Mouse (Mus musculus) lung, postnatal 25 days (tissue): ENCODE data around the gene Zranb1.

Experiments
- DNase-seq: peaks from one replicate; pipeline ENCODE4 v3.0.0; 2022; ENCODE audit warnings: low spot score

Zranb1 gene

DNA sequence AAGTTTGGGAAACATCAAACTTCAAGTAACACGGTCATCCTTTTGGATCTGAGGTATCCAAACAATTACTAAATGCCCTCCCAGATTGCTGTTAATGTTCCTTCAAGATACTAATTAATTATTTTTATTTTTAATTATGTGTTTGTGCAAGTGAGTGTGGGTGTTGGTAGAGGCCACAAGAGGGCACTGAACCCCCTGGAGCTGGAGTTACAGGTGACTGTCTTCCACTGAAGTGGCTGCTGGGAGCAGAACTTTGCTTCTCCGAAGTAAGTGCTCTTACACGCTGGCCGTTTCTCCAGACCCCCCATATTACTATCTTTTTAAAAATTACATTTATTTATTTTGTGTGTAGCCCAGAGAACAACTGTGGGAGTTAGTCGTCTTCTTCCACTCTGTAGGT is 887 bp upstream of the Zranb1 start:
- DNase-seq: no peak

DNA sequence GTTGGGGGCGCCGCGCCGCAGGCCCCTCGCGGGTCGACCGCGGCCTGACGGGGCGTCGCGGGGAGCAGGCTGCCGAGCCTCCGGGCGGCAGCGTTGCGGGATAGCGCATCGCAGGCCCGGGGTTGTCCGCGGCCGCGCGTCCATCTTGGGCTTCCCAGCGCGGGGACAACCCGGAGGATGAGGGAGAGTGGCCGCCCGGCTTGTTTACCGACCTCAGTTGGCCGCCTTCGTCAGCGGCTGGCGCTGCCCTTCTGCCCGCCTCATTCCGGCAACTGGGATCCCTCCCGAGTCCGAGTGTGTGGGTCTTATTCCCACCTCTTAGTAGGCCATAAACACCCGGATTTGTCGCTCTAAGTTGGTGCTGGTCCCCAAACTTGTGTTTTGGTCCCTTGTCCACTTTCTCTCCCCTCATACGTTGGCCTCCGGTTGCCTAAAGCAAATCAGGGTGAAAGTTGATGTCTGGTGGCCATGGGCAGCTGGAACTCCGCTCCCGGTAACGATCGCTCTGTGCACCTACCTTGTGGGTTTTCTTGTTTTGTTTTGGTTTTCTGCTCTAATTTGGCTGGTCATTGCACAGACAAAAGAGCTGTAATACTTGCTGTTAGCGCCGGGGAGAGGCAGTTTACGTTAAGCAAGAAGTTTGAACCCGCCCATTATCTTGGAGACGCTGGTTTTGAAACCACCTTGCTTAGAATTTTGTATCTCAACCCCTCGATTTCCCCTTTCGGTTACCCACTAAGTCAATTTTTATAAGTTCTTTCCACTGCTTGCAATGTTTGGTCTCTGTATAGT is 814 bp downstream of the Zranb1 start:
- DNase-seq: peak; percentile 41

DNA sequence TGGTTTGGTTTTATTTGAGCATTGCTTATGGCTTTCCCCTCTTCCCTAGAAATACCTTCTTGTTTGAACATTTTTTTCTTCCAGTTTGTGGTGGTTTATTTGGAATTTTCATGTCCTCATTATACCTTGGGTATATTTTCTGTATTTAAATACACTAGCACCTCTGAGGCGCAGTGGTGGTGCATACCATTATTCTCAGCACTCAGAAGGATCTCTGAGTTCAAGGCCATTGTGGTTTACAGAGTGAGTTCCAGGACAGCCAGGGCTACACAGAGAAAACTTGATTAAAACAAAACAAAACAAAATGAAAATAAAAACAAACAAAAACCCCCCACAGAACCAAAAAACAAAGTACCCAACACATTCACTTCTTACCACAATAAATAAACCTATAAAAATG is 2.4 kb downstream of the Zranb1 start:
- no peak for DNase-seq

DNA sequence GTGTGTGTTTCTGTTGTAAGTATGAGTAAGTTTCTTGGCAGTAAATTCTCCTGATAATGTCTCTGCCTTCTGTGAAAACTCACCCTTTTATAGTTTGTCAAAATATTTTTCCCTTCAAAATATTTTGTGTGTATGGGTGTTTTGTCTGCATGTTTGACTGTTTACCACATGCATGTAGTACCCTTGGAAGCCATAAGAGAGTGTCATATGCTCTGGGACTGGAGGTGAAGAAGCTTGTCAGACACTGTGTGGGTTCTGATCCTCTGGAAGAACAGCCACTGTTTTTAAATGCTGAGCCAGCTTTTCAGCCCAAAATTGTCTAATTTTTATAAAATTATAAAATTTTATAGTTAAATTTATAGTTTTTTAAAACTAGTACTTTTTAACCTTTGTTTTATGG is 3.8 kb downstream of the Zranb1 start:
- DNase-seq: no peak

DNA sequence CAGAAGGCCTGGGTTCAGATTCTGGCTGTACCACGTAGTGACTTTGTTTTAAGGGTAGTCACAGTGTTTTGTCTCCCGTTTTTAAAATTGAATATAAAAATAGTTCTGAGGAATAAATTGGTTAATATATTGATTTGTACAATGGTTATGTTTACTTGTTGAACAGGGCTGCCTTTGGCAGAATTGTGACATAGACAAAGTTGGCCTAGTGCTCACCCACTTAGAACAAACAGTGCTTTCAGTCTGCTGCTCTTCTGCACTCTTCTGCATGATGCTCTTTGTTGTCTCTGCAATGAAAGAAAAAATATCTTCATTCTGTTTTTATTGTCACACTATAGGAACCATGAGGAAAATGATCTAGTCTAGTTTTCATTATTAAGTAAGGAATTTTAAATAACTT is 8.2 kb downstream of the Zranb1 start:
- DNase-seq: no peak

DNA sequence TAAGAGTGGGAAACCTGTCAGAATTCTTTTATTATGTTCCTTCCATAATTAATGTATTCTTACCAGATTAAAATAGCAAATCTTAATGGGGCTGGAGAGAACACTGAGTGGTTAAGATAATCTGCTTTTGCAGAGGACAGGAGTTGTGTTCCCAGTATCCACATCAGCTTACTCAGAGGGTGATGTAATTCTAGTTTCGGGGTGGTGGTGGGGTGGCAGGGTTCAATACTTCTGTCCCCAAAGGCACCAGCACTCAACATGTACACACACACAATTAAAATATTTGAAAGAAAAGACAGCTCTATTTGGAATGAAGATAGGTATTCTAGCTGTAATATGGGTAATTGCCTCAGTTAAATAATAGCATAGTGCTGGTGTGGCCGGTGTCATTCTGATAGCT is 9.6 kb downstream of the Zranb1 start:
- no peak for DNase-seq

DNA sequence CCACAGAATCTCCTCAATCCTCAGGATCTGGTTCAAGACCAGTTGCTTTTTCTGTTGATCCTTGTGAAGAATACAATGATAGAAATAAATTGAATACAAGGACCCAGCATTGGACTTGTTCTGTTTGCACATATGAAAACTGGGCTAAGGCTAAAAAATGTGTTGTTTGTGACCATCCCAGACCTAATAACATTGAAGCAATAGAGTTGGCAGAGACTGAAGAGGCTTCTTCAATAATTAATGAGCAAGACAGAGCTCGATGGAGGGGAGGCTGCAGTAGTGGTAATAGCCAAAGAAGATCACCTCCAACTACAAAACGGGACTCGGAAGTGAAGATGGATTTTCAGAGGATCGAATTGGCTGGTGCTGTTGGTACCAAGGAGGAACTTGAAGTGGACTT is 19.0 kb downstream of the Zranb1 start:
- no peak for DNase-seq

DNA sequence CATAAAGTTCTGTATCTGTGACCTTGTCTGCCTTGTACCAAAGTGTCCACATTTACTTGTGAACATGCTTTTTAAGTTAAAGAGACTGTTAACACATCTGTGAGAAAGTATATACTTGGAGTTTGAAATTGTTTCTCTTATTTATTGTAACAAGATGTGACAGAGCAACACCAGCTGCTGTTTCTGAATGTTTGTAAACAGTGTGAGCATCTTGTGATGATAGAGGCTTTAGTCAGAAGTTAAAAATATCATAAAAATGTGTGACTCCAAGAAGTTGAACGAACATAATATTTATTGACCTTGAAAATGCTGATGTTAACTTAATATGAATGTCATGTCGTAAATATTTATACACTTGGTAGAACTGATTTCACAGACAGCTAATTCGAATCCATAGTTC is 19.7 kb downstream of the Zranb1 start:
- peak; percentile 10 for DNase-seq

DNA sequence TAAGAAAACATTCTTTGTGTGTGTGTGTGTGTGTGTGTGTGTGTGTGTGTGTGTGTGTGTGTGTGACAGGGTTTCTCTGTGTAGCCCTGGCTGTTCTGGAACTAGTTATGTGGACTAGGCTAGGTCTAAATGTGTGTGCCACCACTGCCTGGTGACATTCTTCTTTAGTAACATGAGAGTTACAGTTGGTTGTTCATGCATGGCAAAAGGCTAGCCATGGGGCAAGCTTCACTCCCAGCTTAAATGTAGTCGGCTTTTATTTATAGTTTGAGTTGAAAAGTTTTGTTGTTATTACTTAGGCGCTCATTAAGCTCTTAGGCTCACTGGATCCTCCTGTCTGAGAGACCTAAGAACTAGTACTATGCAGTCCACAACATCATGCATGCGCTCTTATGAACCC is 33.5 kb downstream of the Zranb1 start:
- DNase-seq: no peak

DNA sequence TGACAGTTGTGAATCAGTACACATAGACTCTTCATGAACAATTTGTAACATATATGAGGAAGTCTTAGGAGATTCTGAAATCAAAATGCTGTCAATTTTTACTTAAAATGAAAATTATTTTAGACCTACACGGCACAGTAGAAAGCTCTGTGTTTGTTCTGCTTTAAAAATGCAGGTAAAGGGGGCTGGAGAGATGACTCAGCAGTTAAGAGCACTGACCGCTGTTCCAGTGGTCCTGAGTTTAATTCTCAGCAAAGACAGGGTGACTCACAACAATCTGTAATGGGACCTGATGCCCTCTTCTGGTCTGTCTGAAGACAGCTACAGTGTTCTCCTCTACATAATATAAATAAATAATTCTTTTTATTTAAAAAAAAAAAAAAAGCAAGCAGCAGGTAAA is 34.8 kb downstream of the Zranb1 start:
- DNase-seq: no peak

DNA sequence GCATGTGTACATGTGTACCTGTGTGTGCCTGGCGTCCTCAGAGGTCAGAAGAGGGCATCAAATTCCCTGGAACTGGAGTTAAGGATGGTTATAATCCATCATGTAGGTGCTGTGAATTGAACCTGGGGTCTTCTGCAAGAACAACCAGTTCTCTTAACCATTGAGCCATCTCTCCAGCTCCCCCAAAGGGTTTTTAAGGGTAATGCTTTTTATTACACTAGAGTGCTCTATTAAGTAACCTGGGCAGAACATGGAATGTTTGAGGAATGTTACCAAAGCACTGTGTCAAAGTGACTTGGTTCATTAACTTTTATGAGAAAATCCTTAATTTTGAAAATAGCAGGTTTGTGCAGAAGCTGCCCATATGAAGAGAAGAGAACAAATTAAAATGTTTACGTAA is 41.1 kb downstream of the Zranb1 start:
- no peak for DNase-seq

DNA sequence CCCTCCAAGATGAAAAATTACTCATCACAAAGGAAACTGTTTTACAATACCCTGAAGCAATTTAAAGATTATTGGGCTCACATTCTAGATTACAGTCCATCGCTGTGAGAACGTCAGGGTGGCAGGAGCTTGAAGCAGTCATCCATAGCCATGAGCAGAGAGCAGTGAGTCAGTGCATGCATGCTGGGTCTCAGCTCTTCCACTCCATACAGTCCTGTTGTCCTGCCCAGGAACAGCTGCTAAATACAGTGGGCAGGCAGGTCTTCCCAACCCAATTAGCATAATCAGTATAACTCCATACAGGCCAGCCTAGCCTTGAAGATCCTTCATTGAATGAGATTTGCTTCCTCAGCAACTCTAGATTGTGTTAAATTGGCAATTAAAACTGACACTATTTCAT is 45.1 kb downstream of the Zranb1 start:
- no peak for DNase-seq

DNA sequence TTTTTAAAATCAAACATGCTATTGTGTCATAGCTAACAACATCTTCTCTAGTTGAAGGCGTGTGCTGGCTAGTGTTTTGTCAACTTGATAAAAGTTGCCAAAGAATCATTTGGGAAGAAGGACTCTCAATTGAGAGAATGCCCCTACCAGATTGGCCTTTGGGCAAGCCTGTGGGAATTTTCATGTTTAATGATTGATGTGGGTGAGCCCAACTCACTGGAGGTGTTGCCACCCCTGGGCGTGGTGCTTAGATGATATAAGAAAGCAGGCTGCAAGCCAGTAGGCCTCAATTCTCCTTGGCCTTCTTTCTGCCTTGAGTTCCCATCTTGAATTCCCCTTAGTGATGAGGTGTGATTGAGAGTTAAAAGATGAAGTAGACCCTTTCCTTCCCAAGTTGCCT is 47.0 kb downstream of the Zranb1 start:
- DNase-seq: no peak

DNA sequence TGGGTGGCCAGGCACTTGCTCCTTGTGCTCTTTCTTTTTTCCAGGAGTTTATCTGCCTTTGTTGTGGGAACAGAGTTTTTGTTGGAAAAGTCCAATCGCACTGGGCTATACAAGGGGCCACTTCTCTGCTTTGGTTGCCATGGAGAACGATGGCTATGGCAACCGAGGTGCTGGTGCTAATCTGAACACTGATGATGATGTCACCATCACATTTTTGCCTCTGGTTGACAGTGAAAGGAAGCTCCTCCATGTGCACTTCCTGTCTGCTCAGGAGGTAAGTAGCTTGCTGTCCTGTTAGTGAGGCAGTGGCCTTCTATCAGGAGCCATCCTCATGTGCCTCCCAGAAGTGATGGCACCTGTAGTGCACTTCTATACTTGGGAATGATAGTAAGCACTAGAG is 51.7 kb downstream of the Zranb1 start:
- DNase-seq: no peak

DNA sequence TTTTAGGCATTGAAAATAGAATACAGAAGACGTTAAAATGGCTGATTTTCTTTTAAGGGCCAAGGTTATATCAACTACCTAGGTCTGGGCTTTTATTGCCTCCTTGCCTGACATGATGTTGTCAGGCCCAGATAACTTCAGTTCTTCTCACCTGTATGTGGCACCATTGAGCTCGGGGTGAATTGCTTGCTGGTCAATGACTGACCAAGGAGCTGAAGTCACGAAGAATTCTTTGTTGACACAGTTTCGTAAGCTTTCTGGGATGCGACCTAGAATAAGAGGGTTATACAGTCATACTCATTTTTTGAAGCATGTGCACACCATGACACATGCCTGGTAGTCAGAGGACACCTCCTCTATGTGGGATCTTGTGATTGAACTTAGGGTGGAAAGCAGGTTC is 58.9 kb downstream of the Zranb1 start:
- DNase-seq: no peak

DNA sequence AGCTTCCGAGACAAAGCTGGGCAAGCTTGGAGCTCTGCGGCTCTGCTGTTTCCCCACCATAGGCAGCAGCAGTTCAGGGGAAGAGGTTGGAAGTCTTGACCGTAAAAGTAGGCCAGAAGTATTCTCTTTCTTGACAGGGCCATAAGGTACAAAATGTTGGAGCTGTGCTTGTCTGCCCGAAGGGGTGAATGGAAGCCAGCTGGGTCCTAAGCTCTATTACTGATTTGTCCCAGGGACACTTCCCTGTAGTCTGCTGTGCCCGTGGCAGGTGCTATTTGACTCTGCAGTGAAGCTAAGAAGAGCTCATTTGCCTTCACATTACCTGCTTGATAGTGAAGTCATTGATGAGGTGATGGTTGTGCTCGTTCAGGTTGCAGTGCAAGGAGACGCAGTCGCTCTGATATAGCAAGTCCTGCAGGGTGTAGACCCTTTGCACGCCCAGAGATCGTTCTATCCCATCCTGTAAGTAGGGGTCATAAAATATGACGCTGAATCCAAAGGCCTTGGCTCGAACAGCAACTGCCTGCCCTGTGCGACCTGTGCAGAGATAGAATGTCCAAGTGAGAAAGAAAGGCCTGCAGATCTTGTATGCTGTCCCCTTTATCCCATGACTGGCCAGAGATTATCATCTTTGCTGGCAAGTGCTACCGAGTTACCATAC is 60.4 kb downstream of the Zranb1 start:
- no peak for DNase-seq

DNA sequence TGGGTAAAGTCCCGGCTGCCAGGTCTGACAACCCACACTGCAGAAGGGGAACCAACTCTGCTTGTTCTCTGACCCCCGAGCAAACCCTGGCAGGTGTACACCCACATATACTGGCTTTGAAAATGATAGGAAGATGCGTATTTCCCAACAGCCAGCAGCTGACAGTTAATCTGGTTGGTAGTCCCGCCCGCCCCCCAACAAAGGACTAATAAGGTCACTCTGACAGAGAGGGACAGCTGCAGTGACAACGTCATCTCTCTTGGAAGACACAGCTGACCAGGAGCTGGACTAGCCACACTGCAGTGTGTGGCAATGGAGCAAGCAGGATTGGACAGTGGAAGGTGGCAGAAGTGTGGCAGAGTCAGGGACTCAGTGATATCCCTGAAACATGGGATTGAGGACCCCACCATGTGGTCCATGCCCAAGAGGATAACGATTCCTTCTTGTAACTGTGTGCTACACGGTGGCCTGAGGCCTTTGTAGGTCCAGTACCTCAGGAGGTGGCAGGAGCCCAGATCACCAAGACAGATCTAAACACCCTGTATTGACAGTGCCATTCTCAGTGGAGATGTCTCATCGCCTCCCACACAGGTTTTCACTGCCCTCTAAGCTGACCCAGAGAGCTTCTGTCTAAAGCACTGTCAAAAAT is 62.1 kb downstream of the Zranb1 start:
- DNase-seq: no peak

DNA sequence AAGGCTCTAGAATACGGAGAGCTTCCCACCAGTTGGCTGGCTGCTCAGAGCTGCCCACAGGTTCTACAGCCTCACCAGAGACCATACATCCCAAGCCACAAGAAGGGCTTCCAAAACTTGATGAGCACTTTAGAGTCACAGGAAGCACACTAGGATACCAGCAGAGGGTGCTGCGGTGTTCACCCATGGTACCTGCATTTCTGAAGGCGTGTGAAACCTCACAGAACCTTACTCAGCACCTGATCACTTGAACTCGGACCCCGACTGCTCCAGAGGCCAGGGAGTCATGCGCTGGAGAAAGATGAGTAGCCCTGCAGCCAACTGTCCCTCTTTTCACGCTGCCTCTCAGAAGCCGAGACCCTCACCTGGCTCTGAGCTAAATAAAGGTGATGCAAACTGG is 63.2 kb downstream of the Zranb1 start:
- DNase-seq: no peak

DNA sequence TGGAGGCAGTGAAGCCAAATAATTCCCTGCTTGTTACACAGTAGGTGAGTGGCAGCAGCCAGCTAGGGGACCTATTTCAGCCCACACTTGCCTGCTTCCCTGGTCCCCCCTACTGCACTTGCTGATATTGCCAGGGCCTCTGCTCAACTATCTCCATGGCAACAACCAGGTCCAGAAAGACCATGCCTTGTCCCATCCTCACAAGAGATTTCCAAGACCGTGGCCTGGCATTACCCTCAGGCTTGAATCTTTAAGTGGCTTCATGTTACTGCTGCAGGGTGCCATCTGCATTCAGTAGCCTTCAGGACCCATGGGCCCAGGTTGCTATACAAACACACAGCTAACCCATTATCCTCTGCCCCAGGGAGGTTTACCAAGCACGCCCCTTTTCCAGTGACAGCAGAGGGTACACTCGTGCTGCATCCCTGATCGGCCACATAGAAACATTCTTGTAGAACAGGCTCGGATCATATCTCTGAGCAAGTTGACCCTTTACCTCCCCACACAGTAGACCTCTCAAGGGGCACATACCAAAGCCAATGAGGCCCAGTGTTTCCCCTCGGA is 63.8 kb downstream of the Zranb1 start:
- DNase-seq: no peak

DNA sequence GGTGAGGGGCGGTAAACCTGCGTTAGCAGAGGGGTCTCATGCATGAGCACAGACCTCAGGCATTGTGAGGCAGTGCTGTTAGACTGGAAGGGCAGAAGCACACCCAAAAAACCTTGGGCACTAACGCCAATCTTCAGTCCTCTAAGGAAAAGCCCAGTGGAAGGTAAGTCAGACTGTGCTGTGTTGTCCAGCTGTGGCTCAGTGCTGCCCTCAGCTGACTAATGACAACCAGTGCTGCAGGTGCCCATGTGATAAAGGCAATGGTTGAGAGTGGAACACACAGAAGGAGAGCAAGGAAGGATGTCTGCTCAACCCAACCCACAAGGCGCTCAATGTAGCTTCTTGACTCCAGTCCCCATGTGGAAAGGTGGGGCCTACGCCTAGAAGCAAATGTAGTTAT is 65.4 kb downstream of the Zranb1 start:
- no peak for DNase-seq

DNA sequence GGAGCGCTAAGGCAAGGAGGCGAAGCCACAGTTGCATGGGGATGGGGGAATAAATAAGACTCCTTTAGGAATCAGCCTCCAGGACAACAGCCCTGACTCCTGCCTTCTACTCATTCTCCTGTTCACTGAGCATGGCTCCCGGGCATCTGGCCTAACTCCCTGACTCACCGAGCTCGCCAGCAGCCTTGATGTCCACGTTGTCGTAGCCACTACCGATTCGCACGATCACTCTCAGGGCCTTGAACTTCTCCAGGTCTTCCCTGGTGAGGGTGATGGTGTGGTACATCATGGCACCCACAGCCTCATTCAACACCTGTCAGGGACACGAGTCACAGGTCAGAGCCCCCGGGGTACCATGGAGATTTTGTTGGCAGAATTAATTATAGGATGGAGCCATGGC is 67.7 kb downstream of the Zranb1 start:
- DNase-seq: no peak

DNA sequence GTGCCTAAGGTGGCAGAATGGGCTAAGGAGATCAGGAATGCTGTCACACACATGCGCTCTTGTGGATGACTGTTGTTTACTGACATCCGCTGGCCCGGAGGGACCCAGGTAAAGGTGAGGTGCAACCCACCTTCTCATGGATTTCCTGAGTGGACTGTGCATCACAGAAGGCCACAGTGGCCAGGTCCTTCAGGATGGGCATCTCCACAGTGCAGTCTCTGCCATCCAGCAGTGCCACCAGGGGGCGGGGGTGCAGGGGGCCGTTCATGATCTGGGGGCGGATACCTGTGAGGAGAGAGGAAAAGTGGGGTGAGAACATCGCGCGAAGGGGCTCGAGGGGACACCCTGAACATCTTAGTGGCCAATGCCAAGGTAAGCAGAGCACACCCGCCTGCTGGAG is 68.1 kb downstream of the Zranb1 start:
- no peak for DNase-seq

DNA sequence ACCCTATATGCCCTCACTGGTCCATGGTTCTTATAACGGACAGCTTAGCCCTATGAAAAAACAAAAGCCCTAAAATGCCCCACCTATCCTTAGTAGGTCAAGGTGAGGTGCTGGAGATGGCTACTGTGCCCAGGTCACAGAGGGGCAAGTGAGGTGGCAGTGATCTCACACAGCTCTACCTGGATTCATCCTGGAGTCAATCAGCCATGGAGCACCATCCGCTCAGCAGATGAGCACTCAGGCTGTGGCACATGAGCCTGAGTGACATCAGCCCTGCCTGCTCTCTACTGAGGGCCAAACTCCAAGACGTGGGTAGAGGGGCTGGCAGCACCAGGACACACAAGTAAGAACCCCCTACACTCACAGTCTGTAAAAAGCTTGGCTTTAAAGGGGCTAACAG is 70.4 kb downstream of the Zranb1 start:
- DNase-seq: no peak
